Mouse (Mus musculus): Measurements from ENCODE around the gene Pitx1. TPM values are rescaled to one million over a fixed set of nuclear protein-coding genes. Genes with fewer than 3 reads are reported as not detected.

Pitx1 gene
- total RNA-seq, 4 experiments from 2014 or later, result not detected

DNA sequence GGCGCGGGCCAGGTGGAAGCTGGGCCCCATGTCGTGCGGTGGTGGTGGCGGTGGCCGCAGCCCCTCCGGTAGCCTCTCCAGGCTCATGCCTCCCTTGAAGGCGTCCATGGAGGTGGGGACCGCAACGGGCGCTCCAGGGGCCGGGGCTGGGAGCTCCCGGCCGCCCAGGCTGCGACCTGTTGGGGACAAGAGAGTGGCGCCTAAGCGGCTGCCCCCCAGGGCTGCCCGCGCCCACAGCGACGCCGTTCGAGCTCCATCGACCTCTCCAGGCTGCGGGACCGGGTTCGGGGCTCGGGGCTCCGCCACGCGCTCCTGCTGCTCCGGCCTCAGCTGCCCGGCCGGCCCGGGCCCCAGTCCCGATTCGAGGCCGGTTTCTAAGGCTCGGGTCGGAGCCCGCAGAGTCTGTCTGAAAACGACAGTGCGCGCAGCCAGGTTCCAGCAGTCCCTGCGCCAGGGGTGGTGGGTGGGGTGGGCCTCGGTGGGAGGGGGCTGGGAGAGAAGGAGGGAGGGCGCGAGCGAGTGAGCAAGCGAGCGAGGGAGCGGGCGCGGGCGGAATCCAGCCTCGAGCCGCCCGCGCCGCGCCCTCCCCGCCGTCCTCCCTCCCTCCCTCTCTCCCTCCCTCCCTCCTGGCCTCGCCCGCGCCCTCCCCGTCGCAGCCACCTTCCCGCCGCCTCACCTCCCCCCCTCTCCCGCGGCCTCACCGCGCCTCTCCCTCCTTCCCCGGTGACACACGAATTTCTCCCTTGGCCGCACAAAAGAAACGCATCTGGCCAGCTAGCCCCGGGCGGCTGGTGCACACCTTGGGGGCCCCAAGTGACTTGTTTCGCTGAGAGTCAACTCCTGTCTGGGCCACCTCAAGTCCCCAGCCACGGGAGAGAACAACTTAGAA lies 4.9 kb downstream of the Pitx1 start:
- DNase-seq (ENCODE audit: low spot score in 2 of 2), result no peak

DNA sequence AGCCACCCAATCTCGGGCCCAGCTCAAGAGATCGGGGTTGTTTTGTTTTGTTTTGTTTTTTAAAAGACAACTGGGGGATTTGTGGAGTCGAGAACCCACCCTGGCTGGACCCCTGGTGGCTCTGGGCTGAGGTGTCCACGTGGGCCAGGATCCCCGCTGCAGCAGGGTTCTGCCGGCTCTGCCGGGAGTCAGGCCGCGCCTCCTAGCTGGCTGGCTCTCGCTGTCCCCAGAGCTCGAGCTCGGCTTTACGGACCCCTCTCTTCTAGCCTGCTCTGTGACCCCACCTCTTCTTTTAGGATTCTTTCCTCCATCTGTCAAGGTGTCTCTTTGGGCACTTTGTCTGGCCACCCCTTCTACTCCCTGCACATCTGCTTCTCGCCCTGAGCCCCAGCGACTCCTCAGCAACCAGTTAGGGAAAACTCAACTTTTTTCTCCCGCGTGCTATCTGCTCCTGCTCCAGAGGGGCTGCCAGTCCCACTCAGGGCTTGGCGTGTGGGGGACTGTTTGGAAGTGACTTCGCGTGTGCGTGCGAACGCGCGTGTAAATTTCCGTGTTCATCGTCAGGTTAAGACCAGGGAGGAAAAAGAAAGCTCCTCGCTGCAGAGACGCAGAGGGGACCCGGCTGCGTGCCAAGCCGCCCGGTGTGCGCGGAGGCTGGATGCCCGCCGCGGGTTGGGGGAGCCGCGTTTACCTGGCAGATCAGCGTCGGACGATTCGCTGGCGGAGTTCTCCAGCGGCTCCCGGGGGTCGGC lies 5.7 kb downstream of the Pitx1 start:
- DNase-seq (ENCODE audit: low spot score in 2 of 2), result no peak

DNA sequence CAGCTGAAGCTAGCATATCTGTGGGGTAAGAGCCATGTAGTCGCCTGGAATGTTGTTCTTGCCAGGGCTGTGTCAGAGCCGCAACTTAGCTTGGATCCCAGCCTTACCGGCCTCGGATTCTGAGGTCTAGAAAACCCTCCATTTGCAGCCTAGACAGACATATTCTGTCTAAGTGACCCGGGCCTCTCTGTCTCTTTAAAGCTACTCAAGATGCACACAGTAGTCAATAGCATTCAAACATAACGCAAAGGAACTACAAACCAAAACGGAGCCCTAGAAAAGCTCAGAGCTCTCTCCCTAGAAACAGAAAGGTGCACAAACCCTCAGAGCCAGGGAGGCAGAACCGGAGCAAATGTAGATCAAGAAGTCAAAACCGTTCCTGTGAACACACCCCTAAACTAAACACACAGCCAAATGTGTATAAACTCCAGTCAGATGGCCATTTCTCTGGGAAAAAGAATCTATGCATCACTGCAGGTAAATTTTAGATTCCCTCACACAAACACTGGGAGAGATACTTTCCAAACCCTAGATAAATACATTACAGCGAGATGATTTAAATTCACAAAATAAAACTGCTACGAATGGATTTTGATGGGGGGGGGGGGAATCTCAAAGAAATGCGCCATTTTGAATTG lies 6.9 kb downstream of the Pitx1 start:
- DNase-seq (ENCODE audit: low spot score in 2 of 2), result no peak

DNA sequence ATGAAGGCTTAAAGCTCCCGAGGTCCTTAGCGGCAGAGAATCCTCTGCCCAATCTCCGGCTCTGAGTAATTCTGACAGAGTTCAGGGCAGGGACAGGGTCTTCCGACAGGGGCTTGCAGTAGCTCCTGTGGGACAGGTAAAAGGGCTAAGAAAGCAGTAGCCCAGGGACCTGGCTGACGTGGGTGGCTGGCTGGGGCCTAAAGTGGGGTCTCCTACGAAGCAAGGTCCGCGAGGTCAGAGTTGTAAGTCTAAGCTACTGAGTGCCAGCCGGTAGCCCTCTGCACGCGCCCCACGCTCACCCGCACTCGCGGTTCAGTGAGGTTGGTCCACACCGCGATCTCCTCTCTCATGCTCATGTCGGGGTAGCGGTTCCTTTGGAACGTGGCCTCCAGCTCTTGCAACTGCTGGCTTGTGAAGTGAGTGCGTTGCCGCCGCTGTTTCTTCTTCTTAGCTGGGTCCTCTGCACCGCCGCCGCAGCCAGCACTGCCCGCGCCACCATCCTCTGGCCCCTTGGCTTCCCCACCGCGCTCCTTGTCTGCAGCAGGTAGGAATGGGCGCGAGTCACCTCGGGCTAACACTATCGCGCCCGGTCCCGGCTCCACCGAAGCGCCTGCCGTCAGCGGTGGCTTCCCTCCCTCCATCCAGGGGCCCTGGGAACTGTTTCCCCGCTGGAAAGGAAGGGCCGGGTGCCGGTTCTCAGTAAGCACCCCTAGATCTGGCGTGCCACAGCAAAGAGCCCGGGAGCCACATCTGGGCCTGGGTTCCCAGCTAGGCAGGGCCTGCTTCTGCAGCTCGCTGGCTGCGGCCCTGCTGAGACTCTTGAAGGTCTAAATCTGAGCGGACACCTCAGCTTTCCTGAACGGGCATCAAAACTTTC lies 7.6 kb downstream of the Pitx1 start:
- no peak for DNase-seq (ENCODE audit: low spot score in 2 of 2)

DNA sequence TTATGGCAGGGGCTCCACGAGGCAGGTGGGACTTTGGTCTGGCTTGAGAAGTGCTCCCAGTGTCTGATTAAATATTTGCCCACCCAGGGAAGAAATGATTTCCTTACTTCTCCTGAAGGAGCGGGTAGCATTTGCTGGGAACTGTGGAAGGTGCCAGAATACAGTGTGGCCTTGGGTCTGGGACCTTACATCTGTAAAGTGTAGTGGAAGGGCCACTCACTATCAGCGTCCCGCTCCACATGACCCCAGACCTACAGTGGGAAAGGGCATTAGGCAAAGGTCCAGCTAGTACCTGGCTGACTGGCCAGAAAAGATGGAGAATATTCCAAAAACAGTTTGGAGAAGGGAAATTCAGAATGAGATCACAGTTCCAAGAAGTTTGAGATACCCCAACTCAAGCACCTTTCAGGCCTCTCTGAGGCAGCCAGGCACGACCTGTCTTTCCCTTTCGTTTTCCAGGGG lies 8.3 kb downstream of the Pitx1 start:
- DNase-seq (ENCODE audit: low spot score in 2 of 2), result no peak

DNA sequence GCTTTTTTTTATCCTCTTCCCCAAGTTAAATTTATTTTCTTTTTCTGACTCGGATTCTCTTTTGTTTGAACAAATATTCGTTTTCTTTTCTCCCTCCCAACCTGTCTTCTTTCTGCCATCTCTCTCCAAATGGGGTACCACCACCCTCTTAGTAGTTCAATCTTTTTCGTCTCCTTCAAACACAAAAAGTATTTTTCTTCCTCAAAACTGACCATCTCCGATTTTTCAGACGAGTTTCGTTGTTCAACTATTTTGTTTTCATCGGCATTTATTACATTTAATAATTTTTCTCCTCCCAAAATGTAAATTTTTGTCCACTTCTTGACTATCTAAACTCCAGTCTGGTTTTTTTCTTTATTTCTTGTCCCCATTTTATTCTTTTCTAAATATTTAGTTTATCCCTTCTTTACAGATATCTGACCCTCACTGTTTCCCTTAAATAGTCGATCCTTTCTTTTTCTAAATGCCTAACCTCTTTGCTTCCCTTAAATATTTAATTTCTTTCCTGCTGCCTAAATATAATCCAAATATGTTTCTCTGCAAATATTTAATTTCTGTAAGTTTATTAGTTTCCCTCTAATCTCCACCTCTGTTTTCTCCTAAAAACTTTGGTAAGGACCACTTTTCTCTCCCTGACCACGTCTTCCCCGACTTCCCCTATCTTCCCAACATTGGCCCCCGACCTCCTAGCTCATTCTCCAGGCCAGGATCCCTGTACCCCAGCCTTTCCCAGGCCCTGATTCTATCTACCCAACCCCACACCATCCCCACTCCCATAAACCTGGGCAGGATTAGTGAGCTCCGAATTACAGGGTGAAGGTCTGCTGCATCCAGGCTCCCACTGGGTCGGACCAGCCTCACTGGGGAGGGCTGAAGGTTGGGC lies 9.0 kb downstream of the Pitx1 start:
- no peak for DNase-seq (ENCODE audit: low spot score in 2 of 2)

DNA sequence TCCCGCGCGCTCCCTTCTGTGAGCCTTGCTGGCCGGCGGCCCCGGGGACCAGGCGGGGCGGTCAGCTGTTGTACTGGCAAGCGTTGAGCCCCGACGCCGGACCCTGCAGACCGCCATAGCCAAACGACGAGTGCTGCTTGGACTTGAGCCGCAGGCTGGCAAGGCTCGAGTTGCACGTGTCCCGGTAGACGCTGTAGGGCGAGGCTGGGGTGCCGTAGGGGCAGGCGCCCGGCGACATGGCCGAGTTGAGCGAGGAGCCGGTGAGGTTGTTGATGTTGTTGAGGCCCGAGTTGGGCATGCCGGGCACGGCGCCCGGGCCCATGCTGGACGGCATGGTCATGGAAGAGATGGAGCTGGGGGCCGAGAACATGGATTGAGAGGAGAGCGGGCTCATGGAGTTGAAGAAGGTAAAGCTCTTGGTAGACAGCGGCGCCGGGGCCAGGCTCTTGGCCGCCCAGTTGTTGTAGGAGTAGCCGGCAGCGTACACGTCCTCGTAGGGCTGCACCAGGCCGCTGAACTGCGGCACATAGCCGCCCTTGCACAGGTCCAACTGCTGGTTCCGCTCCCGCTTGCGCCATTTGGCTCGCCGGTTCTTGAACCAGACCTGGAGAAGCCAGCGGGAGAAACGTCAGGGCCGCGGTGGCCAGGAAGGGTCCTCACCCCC lies 9.9 kb downstream of the Pitx1 start:
- no peak for DNase-seq (ENCODE audit: low spot score in 2 of 2)

DNA sequence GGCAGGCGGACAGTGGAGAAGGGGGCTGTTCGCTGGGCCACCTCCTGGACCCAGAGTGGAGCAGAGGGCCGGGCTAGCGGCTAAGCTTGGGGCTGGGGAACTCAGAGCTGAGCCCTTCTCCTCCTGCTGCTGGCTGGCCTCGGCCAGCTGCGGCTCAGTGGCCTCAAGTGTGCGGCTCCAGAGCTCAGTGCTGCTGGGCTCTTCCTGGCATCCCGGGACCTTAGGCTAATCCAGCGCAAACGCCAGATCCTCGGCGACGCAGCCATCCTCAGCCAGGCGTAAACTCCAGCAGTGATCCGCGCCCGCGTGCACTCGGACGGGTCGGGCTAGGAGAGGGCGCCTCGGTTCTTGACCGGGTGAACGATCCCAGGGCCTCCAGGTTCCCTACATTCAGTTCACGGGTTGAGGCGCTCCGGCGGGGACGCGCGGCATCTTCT lies 10.7 kb downstream of the Pitx1 start:
- DNase-seq (ENCODE audit: low spot score in 2 of 2), result no peak

DNA sequence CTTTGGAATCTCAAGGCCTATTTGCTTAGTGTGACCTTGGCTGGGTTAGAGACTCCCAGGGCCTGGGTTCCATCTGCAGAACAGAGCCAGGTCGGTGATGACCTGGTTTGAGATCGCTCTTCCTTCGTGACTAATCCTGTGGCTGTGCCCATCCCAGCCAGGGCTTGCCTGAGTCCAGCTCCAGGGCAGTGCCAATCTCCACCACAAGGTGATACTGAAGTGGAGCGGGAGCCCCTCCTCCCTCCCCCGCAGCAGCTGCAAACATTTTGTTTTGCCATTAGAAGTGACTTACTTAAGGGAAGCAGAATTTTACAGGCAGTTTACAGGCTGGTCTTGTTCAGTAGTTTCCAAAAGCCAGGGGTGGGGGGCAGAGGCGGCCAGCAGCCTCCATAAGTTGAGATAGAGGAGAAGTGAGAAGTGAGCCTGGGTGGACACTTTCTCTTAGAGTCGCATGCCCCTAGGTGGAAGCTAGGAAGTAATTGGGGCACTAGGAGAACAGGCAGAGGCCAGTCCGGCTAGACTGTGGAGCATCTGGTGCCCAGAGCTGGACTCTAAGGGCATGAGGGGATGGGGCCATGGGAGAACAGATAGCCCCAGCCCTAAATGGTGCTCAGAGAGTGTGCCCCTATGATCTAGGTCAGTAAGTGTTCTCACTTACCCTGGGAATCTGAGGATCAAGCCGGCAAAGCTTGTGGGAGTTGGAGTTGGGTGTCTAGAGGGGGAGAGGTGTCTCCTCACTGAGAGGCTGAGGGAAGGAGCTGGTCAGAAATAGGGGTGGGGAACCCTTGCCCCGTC lies 11.6 kb downstream of the Pitx1 start:
- DNase-seq (ENCODE audit: low spot score in 2 of 2), result no peak

DNA sequence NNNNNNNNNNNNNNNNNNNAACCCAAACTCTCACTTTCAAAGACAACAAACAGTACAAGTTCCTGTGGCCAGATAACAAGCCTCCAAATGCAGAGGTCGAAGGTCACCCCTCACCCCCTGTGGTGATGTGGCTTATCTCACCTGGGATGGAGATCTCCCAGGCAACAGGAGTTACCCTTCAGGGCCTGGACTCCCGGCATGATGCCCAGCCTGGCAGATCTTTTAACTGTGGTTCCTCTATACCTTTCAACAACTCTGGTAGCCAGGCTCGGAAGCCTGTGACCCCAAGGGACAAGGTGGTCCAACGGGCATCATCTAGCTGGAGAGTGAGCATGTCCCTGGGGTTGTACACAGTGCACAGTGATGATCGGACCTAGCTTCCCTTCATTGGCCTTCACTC lies 13.5 kb downstream of the Pitx1 start:
- DNase-seq (ENCODE audit: low spot score in 2 of 2), result no peak

DNA sequence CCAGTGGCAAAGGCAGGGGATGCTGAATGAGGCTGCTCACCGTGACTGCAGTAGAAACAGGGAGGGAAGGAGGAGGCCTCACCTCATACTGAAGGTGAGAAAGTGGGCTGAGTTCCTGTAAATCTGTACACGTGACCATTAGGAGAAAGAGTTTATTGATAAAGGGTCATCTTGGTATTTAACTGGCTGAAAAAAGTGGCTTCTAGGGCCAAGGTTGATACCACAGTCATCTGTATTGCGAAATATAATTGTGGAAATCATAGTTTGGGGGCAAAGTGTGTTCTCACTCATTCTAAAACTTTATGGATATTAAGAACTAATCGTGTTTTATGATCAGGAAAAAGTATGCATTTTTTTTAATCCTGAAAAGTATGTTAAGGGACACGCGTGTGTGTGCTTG lies 21.2 kb downstream of the Pitx1 start:
- no peak for DNase-seq (ENCODE audit: low spot score in 2 of 2)

DNA sequence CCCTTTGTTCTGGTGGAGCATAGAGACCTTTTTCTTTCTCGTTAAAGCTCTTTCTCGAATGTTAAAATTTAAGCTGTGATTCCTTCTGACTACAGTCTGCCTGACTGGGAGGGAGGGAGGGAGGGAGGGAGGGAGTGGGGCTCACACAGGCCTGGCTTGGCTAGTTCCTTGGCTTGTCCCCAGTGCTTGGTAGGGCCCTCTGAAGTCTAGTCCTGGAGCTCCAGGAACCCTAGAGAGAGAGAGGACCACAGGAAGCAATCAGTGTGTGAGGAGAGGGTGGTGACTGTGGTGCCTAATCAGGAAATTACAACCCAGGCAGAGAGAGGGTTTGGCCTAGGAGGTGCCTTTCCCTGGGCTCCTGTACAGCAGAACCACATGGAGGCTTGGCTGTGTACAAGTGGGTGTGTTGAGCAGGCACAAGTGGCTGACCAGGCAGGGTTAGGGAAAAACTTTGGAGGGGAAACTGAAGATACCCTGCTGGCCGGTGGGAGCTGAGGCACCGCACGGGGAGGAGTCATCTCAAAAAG lies 22.4 kb downstream of the Pitx1 start:
- no peak for DNase-seq (ENCODE audit: low spot score in 2 of 2)

DNA sequence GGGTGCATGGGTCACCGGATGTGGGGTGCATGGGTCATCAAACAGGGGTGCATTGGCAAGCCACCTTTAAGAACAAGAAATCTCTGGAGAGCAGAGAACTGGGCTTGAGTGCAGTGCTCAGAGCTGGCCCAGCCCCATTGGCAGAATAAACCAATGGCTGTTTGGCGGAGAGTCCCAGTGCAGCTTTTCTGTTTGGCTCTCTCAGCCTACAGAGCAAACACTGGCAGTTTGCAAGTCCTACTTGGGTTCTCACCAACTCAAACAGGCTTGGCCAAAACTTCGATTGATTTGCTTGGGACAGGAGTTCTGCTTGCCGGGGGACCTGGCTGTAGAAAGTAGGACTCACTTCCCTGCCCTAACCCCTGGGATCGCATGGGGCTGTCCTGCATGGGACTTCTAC lies 25.0 kb downstream of the Pitx1 start:
- peak in 1 of 2 experiments; percentile 20 for DNase-seq (ENCODE audit: low spot score in 2 of 2)

DNA sequence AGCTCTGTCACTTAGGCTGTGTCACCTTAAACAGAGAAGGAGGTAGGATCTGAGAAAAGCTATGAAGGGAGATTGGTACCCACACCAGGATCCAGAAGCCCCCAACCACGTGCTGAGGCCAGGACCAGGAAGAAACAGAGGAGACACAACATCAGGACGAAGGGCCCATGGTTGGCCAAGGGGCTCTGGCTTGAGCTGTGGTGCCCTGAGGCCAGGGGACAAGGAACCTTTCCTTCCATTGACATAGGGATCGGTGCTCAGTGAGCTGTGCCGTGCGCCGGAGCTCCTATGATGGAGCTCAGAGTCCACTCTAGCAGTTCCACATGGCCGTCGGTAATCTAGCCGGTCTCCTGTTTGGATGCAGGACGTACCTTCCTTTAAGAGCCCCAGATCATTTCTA lies 26.3 kb downstream of the Pitx1 start:
- no peak for DNase-seq (ENCODE audit: low spot score in 2 of 2)

DNA sequence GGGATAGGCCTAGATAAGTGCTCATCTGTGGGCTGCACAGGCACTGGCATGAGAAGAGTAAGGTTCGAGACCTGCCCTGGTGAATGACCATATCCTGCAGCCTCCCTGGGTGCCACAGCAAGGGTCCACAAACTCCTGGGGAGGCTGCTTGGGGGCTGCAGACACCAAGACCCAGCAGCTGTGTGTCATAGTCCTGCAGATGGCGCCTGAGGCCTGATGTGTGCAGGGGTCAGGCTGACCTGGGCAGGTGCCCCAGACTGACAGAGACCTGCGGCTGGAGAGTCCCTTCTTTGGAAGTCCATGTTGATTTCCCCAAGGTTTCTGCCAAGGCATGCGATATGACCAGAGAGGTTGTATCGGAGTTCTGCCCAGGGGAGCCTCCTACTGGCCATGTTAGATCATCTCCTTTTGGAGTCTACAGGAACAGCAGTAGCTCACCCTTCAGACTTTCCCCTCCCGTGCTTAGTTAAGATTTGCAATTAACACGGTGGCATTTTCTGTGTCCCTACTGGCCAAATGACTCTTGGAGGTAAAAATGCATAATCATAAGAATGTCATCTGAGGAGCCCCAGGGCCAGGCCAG lies 26.9 kb downstream of the Pitx1 start:
- no peak for DNase-seq (ENCODE audit: low spot score in 2 of 2)

DNA sequence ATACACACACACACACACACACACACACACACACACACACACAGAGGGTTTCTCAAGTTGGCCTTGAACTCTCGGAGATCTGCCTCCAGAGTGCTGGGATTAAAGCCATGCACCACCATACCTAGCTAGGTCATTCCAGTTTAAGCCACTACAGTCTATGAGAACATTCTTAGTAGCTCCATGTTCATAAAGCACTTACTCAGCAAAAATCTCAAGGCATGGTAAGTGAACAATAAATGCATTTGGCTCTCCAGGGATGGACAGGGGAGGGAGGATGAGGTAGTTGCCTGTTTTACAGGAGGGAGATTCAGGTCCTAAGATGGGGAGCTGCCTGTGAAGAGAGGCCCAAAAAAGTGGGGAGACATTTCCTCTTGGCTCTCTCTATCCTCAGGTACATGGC lies 32.0 kb downstream of the Pitx1 start:
- DNase-seq (ENCODE audit: low spot score in 2 of 2), result no peak

DNA sequence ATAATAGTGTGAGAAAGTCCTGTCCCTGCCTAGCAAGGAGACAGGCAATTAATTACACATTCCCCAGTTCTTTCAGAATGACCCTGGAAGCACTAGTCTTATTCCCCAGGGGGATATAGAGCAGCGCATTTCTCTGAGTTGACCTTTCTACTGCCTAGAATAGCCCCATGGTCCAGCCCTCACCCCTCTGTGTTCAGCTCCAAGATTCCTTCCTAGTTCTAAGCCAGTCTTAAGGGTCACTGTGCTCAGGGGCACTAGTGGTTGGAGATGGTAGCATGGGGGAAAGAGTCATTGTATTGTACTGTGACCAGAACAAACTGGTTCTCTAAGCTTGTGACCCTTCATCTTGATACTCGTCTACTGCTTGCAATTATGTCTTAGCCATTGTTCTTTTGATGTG lies 34.7 kb downstream of the Pitx1 start:
- DNase-seq (ENCODE audit: low spot score in 2 of 2), result no peak

DNA sequence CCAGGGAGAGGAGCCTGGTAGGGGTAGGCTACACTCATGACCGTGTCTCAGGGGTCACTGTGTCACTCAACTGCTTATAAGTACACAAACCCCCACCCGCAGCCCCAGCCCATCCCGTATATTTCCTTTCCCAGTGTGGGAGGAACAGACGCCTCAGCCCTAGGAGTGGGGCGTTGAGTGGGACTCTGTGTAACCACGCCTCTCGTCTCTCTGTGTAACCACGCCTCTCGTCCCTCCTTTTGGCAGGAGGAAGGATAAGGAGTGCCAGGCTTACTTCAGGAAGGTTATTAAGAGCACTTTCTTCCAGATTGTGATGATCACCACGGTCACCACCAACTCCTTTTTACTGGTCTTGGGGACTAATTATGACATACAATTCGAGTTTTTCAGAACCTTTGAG lies 49.9 kb downstream of the Pitx1 start:
- DNase-seq (ENCODE audit: low spot score in 2 of 2), result no peak

All from layer of hippocampus, adult 8-10 months (tissue).